Mouse (Mus musculus) testis, postnatal 10 days (tissue): ENCODE data around the gene Ppard.
"Not testable (repeated sequence)": the region's sequence is repeated elsewhere in the genome, so short reads cannot be mapped to it uniquely, and the experiment has no call there.

Experiments used
- DNase-seq: peaks from one replicate; pipeline ENCODE4 v3.0.0; 2021; ENCODE audit warnings: low spot score

Ppard gene

DNA sequence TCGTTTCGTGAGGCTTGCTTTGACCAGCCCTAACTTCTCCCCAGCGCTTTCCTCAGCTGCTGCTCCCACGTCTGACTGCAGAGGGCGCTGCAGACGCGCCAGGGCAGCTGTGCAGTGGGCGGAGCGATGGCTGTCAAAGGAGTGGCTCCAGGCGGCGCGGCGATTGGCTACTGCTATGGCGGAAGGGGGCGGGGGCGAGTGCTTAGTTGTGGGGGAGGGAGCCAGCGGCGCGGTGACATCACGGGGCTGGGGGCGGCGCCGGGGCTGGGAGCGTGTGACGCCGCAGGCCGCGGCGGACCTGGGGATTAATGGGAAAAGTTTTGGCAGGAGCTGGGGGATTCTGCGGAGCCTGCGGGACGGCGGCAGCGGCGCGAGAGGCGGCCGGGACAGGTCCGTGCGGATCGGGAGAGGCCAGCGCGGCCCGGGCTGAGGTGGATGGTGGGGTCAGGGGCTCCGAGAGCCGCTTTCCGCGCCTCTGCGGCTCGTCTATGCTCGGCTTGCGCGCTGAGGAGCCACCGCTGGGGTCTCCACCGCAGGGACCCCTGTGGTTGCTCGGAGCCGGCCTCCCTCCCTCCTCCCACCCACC, at the start of gene Ppard:
TSS of gene Ppard (plus strand) at position 226 of the 586 bp plus-strand sequence.
- peak; percentile 100 for DNase-seq

DNA sequence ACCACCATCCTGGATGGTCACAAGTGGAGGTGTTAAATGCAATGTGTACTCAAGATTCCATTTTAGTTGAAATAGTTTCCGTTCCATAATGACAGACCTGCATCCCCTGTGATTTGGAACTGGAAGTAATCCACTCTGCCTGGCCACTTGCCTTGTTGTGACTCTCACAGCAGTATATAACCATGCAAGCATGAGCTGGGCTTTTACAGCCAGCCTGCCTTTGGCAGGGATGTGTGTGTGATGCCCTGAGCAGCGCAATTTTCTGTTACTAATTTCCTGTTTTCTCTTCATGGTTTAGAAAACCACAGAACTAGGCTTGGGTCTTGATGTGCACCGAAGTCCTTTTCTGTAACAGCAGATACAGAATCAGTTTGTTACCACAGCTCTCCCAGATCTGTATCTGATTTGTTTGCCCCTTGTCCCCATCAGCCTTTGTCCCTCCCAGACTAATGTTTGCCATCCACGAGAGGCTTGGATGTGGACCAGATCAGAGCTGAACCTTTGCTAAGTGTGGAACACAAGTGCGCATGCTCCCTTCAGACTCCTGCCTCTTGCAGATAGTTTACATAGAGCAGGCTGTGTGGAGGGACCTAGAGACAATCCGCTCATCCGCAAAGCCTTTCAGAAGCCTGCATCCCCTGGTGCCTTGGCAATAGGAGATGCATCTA, 47.4 kb upstream of the Ppard start:
- DNase-seq: no peak

DNA sequence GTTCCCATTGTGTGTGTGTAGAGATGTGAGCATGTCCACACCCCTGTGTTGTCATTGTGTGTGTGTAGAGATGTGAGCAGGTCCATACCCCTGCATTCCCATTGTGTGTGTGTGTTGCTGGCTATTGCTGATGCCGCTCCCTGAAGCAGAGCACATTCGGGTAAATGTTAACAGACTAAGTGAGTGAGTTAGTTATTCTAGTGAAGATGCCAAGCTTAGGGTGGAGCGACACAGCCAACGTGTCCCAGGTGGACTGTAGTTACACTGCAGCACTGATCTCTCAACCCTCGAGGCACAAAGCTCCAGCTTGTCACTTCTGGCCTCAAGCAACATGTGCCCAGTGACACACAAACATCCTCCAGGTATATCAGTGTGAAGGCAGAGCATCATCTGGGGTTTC, 44.2 kb upstream of the Ppard start:
- DNase-seq: no peak

DNA sequence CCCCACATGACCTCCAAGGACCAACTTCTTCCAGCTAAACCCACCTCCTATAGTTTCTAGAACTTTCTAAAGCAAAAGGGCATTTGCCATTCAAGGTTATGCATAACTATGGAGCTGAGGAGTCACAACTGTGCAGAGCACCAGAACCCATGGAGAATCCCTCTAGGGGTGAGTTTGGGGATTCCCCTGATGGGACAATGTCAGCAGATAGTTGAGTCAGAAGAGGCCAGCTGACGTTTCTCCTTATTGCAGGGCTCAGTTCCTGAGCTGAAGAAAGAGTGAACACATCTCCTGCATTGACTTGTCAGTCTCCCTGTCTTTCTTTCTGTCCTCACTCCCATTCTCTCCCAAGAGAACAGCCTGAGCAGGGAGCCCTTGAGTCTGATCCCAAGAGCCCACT, 39.7 kb upstream of the Ppard start:
- DNase-seq: no peak

DNA sequence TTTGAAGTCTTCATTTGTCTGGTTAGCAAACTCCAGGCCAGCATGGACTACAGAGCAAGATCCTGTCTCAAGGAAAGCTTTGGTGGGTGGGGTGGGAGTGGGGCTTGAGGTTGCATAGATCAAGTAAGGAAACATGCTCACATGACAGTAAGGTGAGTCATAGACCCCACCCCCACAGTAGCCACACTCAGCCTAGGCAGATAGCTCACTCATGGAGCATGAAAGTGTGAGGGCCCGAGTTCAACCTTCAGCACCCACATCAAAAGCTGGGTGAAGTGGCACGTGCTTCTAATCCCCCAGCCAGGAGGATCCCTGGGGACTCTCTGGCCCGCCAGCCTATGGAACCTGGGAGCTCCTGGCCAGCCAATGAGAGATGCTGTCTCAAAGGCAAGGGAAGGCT, 38.9 kb upstream of the Ppard start:
- no peak for DNase-seq

DNA sequence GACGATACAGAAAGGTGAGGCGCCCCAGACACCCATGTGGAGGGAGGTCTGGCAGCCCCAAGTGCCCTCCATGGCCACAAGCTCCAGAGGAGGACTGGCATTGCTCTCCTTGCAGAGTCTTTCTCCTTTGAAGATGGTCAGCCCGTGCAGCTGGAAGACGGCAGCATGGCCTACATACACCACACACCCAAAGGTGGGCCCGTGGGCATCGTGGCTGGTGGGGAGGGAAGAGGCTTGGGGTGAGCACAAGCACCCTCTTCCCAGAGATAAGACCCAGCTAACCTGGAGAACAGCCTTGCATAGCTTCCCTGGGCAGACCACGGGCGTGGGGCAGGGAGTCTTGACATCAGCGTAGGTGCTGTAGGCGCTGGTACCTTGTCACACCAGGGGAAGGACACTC, 37.5 kb upstream of the Ppard start:
- no peak for DNase-seq

DNA sequence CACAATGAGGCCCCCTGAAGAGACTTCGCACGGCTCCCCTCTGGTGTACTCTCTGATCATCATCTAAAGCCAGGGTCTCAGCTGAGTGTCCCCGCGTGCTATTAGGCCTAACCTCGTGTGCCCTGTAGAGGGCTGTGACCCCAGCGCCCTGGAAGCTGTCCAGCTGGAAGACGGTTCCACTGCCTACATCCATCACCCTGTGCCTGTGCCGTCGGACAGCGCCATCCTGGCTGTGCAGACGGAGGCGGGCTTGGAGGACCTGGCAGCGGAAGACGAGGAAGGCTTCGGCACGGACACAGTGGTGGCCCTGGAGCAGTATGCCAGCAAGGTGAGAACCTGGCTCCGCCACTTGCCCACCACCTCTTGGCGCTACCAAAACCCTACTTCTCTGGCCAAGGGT, 34.9 kb upstream of the Ppard start:
- DNase-seq: no peak

DNA sequence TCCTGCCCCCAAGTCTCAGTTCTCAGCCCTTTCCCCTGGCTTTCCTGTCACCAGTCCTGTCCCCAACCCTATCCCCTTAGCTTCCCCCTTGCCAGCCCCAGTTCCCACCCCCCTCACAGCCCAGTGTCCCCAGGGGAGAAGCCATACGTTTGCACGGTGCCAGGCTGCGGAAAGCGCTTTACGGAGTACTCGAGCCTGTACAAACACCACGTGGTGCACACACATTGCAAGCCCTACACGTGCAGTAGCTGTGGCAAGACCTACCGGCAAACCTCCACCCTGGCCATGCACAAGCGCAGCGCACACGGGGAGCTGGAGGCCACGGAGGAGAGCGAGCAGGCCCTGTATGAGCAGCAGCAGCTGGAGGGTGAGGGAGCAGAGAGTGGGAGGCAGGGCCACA, 30.5 kb upstream of the Ppard start:
- DNase-seq: no peak

DNA sequence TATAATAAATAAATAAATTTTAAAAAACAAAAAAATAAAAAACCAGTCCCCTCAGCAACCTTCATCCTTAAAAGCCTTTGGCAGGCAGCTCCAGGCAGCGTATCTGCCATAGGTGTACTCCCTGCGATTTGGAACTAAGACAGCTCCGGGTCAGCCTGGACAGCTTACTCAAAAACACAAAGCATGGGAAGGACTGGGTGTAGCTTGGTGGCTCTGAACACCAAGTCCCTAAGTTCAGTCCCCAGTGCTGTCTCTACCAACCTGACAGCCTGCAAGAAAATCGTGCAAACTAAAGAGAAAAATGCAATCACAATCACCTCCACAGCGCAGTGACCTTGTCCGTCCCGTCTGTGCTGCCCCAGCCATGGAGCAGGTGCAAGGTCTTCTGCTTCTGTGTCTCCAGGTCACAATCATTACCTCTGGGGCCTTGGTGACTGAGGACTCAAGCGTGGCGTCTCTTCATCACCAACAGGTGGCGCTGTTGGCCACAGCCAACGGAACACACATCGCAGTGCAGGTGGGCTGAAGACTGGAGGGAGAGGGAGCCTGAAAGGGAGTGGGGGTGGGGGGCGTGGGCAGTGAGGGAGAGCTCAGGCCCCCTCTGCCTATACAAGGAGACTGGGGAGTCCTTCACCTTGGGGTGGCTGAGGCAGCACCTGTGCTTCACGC, 28.3 kb upstream of the Ppard start:
- peak; percentile 67 for DNase-seq

DNA sequence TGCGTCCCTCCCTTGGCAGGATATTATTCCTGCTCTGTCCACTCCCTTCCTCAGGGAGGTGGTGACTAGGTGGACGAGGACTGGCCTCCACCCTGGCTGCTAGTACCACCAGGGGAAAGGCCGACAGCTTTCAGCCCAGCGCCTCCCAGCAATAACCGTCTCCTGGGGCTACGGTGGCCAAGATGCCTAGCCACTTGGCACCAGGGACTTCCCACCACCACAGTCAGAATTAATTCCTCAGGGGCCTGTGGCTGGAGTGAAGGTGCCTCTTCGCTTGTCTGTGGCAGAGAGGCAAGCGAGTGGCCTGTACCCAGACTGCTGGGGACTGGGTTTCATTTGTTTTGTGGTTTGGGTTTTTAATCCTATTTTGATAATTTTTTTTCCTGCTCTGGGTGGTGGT, 27.1 kb upstream of the Ppard start:
- no peak for DNase-seq

DNA sequence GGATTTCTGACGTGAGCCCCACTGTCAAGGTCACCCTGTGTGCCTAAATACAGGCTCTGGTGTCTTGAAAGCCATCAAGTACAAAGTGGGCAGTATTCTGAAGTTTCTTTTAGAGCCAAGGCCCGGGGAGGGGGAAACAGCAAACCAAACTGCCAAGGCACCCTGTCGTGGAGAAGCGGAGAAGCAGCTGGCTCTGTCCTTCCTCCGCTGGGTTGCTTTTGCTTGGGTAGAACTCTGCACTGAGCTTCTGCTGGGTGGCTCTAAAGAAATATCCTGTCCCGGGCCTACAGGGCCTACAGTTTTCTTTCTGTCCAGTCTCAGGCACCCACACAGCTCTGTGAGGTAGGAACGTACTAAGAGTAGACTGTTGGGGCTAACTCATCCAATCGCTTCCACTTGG, 25.4 kb upstream of the Ppard start:
- DNase-seq: no peak

DNA sequence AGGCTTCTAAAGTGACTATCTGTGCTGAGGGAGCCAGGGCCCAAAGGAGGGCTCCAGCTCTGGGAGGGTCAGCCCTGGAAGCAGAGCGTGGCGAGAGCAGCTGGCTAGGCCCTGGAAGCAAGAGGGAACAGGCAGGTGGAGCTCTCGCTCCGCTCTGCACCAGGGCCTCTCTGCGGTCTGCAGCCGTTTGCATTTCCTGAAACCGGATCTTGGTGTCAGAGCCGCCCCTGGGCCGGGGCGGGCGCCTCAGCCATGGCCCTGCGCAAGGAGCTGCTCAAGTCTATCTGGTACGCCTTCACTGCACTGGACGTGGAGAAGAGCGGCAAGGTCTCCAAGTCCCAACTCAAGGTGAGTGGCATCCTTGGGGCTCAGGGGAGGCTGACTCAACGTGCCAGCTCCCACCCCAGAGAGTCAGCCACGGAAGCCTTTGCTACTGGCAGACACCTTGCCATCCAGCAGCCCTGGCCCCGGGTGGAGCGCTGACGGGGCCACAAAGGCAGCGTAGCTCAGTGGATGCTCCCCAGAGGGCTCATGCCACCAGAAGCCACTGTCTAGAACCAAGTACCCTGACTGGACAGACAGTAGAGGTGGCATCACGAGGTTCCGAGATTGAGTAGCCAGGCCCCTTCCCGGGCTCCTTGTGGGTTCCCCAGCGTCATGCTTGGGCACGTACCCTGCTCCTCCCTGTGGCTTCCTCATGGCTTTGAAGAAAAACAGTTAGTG, 24.7 kb upstream of the Ppard start, which contains the start of gene Def6:
TSS of gene Def6 (plus strand) at position 188 of the 723 bp plus-strand sequence.
- peak; percentile 74 for DNase-seq

DNA sequence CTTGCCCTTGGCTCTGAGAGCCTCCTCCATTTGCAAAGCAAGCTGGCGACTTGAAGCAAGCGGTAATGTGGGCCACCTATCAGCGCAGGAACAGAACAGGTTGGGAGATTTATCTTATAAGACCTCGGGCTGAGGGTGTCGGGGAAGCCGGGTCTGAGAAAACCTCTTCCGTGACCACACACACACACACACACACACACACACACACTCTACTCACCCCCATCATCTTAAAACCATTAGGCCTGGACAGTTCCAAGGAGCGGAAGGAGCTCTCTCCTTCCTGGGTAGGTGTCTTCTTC, 24.2 kb upstream of the Ppard start:
- no peak for DNase-seq

DNA sequence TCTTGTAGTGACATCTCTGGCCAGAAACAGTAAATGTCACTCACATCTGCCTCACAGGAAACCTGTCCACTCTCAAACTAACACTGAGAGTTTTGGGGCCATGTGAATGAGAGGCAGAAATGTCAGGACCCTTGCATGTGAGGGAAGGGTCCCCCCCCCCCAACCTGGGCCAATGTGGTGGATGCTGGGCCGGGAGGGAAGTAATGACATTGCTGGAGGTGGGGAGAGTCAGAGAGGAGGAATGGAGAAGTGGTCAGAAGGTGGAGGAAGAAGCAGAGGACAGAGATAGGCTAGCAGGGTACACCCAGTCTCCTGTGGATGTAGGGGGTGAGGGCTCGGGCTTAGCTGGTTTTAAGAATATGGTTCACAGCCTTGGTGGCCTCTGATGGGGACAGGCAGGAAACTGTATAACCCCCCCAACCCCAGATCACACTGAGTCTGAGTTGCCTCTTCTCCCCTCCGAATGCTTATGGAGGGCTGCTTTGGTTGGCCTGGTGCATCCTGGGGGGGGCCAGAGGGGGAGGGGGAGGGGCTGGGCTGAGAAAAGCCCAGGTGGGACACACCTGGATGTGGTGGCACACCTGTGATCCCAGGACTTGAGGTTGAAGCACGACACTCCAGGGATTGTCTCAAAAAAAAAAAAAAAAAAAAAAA, 22.9 kb upstream of the Ppard start:
- no peak for DNase-seq

DNA sequence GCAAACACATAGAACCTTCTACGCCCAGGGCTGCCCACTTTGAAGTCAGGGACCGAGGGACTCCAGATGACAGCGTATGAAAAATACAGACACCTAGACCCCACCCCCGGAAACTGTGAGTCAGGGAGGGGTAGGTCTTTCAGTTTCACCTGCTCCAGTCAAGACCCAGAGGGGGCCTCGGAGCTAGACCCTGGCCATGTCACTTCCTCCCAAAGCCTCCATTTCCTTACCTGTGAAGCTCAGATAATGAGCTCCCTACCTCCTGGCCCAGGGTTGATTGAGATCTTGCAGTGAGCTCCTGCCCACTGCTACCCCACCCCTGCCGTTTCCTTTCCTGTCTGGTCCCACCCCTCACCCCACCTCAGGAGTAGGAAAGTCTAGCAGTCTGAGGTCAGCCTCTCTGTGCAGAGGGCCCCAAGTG, 20.6 kb upstream of the Ppard start:
- no peak for DNase-seq

DNA sequence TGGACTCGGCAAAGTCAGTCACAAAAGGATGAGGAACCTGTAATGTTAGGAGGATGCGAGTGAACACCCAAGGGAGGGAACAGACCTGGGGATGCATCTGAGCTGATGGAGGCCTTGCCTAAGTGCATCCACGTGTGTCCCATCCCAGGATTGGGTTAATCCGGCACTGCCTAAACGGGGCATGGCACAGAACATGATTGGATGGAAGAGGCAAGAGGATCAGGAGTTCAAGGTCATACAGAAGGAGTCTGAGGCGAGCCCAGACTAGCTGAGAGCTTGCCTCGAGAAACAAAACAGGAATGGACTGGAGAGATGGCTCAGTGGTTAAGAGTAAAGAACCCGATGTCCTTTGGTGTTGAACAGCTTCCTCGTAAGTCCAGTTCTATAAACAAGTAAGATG, 20.1 kb upstream of the Ppard start:
- no peak for DNase-seq

DNA sequence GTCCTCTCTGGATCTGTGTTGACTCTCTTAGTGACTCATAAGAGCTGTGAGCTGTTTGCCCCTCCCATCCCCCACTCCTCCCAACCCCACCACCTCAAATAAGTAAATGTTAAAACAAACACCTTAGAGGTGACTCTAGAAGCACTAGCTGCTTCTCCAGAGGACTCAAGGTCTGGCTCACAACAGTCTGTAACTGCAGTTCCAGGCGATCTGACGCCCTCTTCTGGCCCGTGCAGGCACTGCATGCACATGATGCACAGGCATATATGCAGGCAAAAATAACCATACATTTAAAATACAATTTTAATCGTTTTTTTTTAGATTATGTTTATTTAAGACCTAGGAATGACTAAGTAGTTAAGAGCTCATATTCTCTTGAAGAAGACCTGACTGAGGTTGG, 19.3 kb upstream of the Ppard start:
- no peak for DNase-seq

DNA sequence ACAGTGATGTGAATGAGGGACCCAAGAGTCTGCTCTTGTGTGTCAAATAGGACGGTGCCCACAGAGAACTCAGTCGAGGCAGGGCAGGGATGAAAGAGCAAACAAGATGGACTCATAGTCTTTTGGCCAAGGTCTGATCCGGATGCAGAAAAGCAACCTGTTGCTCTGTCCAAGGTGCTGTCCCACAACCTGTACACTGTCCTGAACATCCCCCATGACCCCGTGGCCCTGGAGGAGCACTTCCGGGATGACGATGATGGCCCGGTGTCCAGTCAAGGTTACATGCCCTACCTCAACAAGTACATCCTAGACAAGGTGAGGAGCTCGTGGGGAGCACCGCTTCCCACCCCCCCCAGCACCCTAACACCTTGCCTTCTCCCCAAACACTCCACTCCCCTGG, 15.7 kb upstream of the Ppard start:
- no peak for DNase-seq

DNA sequence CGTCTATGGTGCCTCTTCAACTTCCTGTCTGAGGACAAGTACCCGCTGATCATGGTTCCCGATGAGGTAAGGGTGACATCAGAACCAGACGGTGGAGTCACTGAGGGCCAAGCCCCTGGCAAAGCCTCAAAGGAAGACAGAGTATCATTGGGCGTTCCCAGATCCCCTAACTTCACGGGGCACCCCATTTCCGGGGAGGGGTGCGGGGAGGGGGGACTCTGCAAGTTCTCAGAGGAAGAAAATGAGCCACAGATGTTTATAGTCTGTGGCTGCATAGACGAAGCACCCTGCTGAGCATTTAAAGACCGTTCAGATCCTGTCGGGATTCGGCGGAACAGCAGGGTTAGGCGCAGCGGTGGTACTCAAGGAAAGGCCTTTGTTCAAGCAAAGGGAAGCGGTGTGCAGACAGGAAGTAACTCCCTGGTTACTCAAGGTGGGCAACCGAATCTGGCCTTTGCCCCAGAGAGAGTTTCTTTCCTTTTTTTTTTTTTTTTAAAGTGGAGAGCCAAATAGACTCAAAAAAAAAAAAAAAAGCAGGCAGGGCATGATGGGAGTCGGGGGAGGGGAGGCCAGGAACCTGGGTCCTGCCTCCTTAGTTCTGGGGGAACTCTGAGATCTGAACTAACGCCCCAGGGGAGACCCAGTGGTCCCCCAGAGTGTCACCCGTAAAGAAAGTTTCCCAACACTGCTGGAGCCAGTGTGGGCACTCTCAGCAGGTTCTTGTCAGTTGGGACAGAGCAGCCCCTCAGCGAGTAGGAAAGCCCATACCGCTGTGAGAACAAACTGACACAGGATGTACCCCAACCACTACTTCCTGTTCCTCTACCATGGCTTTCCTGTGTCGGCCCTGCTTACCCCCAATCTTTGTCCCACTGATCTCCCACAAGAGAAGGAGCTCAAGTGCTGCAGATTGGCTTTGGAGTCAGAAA, 14.5 kb upstream of the Ppard start:
- no peak for DNase-seq

DNA sequence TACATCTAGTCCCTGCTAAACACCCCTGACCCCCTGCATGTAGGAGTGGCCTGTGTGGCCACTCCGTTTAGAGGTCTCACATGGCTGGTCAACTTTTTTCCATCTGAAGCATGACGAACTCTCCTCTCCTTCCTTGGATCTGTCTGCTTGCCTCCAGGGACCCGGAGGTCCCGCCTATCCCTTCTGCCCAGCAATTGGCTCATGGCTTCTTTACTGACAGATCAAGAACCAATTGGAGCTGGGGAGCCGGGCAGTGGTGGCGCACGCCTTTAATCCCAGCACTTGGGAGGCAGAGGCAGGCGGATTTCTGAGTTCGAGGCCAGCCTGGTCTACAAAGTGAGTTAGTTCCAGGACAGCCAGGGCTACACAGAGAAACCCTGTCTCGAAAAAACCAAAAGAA, 10.0 kb upstream of the Ppard start:
- not testable (repeated sequence) for DNase-seq

DNA sequence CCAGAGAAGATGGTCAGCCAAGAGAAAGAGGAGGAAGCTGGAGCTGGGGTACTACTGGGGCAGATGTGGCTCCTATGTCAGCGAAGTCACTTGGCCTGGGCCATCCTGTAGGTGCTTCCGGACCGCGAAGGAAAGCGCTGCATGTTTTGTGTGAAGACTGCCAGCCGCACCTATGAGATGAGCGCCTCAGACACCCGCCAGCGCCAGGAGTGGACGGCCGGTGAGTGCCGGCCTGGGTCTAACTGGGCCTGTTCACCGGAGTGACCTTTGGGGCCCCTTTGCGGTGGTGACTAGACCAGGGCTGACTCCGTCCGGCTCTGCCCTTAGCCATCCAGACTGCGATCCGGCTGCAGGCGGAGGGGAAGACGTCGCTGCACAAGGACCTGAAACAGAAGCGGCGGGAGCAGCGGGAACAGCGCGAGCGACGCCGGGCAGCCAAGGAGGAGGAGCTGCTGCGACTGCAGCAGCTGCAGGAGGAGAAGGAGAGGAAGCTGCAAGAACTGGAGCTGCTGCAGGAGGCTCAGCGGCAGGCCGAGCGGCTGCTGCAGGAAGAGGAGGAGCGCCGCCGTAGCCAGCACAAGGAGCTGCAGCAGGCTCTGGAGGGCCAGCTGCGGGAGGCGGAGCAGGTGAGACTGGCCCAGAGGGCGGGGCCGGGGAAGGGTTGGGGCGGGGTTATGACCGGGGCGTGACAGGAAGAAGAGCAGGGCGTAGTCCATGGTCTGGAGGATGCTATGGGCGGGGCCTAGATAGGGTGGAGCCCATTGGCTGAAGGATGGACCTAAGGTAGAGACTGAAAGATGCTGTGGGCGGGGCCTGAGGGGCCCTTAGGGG, 8.7 kb upstream of the Ppard start:
- DNase-seq: peak; percentile 95
